Mouse (Mus musculus) CH12F3 (cell line): ENCODE measurements around the gene Cxcl13.
"Not testable (repeated sequence)": the region's sequence is repeated elsewhere in the genome, so short reads cannot be mapped to it uniquely, and the experiment has no call there.

Experiments
- in situ Hi-C: fragments of 300-500 bp; cut with MboI; formaldehyde crosslinking; loops from 2 replicates; pipeline ENCODE4 v1.14.3; 2020; ENCODE audit warnings: low sequenced_read_pairs

Gene Cxcl13

DNA sequence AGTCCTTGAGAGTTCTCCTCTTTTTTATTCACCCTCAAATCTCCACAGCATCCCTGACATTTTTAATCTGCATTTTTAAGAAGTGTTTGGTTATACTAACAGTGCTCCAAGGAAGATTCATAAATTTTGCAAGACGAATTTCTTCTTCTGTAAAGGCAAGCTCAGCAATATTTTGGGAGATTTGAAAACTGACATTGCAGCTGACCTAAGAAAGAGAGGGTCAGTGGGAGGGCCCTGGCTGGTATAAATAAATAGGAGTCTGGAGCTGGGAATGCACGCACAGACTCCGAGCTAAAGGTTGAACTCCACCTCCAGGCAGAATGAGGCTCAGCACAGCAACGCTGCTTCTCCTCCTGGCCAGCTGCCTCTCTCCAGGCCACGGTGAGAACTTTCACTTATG lies at the start of gene Cxcl13:
Cxcl13 (plus strand) TSS at position 301 of the 400 bp plus-strand sequence.
- in situ Hi-C loops: no loop called here

DNA sequence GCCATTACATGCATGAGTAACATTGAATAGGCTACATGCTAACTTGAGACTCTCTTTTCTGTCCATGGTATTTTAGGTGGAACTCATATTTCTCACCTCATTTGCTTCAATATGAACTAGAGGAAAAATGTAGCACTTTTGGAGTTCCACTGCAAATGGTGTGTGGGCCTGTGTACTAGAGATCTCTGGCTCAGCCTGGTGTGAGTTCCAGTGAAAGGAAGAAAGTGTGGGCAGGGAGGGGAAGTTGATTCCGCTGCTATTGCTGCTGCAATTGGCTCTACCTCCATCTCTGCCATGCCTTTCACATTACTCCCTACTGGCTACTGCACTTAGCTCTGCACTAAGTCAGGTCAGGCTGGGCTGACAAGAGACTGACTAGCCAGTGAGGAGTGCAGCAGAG lies 45.7 kb upstream of the Cxcl13 start:
- in situ Hi-C loops: no loop called here

DNA sequence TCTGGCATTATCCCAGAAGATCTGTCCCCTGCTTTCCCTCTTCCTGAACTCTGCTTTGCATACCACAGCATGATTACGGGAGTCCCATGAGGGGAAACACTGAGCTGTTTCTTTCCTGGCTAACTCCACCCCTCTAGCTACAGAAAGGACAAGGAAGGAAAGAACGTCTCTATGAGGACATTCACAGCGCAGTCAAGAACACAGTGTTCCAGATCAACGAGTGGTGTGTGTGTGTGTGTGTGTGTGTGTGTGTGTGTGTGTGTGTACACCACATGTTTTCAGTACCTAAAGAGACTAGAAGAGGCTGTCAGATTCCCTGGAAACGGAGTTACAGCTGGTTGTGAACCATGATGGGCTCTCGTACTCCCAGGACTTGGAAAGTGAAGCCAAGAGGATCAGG lies 38.3 kb upstream of the Cxcl13 start:
- in situ Hi-C loops: no loop called here

DNA sequence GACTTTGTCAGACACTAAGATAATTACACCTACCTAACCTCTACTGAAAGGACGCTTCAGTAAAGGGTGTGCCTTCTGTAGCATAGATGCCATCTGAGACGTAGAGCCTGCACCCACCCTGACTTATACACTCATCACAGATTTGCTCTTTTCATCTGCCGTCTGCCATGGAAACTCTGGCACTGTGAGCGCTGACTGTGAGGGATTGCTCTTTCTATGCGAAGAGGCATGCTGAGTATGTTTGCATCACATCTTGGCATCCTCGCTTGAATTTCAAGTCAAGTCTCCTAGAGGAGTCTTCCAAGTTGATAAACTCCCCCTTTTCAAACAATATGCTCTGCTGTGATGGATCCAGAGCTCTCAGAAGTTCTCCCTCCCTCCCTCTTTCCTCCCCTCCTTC lies 32.7 kb upstream of the Cxcl13 start:
- in situ Hi-C loops: no loop called here

DNA sequence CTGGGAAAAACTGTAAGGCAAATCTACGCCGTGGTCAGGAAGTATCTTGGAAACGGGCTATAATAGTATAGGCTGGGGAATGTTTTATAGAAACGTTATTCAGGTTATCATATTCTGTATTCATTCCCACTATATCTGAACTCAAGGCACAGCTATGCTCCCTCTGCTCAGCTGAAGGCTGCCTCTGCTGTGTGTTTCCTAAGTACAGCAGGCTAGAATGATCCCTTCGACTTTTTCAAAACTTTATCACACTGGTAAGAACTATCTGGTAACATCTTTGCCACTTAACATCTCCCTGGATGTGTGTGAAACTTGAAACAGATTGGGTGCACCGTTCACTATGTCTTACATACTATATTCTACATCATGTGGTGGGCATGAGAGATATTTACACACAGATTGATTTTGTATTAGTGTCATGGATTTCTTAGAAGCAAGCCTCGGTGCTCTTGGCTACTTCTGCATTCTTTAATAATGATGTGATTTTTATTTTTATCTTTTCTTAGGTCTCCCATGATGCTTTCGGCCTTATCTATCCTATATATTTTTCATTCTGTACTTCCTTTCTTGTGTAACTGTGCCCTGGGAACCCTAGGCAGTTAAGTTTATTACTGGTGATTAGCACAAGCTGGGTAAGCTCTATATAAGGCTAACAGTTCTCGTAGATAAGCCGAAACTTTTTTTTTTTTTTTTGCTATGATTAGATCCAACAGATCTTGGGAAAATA lies 31.4 kb upstream of the Cxcl13 start:
- in situ Hi-C loops: no loop called here

DNA sequence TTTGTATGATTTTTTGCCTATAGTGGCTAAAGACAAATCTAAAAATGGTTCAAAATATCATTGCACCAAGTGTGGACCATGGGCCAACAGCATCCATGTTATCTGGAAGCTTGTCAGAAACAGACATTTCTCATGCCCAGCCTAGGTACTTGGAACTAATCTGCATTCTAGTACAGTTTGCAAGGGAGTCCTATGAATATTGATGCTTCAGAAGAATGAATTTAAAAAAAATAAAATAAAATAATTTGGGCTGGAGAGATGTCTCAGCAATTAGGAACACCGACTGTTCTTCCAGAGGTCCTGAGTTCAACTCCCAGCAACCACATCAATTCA lies 30.9 kb upstream of the Cxcl13 start:
- in situ Hi-C loops: no loop called here

DNA sequence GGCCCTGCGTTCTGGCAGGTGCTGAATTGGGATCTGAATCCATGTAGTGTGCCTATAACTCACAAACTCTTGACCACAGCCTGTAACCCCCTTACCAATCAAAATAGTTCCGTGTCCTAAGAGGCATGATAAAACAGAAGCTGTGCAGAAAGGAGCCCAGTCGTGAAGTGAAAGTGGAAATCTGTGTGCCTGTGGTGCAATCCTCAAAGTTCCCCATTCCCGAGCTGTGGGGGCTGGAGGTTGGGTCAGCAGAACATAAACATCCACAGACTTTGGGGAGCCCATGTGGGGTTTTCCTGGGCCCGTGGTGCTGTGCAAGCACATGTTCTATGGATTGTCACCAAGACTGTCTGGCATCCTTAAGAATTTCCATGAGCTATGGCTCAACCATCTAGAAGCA lies 21.7 kb upstream of the Cxcl13 start:
- in situ Hi-C loops: no loop called here

DNA sequence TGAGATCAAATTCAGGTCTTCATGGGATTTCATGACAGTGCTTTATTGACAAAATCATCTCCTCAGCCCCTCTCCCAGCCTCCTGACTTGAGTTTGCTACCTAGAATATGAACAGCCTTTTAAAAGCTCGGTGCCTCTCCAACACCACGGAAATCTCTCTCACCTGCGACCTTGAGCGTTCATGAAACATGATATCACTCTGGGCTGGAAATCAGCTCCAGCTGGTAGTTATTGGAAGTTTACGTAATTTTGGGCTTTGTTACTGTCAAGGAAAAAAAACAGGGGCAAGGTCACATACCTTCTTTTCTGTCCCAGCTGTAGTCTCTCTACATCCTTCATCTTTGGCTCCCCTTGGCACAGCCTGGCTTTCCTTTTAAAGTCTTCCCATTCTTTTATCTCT lies 20.7 kb upstream of the Cxcl13 start:
- in situ Hi-C loops: no loop called here

DNA sequence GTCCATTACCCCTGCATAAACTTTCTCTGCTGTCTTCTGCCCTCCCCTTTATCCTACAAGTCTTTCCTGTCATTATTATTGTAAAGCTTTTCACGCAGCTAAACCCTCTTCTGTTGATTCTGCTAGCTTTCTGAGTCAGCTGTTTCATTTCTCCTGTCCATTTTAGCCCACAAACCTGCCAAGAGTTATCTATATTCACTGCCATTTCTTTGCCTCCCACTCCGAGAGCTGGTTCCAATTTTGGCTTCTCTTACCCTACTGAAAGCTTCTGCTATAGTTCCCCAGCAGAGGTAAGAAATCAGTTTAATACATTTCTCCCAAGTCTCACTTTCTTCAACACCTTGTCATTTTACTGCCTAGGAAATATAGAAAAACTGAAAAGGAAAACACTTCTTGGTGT lies 19.6 kb upstream of the Cxcl13 start:
- in situ Hi-C loops: no loop called here

DNA sequence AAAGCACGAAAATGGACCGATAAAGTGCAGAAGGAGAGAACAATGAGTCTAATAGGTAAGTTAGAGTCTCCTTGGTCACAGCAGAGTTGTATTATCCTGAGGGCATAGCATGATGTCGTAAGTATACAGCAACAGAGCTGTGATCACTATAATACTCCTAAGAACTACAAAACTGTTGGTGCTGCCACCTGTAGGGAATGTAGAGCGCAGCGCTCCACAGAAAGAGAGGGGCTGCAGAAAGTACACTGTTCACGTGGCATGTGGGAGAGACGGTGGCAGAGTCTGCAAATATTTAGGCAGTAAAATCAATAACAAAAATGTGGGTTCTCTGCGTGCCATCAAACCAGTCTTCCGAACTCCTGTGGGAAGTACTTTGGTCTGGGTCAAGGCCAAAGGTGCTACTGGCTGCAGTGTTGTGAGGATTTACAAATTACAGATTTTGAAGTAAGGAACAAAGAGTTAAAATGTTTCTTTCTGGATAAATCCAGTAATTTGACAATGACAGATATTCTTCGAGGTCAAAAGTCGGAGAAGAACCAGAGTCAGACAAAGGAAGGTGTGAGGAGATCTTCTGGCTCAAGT lies 18.6 kb upstream of the Cxcl13 start:
- in situ Hi-C loops: no loop called here

DNA sequence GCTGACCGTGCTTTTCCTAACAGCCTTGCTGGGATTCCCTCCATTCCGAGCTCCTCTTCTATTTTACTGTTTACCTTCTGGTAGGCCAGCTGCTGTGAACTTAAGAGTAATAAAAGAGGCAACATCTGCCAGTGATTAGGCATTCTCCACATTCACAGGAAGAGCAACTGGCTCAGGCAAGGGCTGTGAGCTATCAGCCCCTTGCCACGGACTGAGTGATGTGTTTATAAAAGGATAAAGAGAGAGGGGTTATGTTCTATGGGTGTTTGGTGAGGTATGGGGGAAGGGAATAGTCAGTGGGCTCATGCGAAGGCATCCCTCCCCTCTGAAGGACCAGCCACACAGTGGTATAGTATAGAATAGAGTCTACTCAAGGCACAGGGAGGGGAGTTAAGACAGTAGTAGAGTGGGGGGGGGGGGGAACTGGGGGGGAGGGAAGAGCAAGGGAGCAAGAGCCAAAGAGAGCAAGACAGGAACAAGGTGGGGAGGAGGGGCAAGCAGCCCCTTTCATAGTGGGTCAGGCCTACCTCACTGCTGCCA lies 16.0 kb upstream of the Cxcl13 start:
- in situ Hi-C loops: no loop called here

DNA sequence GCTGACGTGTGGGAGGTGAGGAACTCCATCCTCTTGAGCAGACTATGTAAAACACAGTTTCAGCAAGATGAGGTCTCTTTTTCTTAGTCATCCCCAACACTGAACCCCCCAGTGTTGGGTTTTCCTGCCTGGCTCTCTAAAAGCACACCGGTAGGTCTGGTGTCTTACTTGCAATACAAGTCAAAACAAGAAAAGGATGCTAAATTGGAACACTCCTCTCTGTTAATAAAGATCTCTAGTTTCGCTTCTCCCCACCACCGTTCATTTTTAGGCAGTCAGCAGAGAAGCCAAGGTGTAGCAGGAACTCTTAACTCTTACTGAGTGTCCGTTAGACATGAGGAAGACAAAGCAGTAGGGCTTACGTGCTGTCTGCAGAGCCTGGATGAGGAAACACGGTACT lies 15.2 kb upstream of the Cxcl13 start:
- in situ Hi-C loops: no loop called here

DNA sequence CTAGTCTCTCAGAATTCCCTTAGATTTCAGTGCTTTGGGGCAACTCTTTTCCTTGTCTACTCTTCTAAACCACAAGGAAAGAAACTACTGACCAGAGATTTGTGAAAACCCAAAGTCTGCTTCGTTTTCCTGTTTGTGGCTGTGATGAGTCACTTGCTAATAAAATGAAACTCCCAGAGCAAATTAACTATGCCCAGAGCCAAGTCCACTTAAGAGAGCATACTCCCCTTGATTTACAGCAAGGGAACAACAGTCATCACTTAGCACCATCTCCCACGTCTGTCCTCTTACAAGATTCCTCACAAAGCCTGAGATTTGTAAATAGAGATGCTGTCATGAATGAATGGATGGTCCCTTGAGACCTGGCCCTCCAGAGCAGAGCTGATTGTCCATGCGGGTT lies 11.6 kb upstream of the Cxcl13 start:
- in situ Hi-C loops: no loop called here

DNA sequence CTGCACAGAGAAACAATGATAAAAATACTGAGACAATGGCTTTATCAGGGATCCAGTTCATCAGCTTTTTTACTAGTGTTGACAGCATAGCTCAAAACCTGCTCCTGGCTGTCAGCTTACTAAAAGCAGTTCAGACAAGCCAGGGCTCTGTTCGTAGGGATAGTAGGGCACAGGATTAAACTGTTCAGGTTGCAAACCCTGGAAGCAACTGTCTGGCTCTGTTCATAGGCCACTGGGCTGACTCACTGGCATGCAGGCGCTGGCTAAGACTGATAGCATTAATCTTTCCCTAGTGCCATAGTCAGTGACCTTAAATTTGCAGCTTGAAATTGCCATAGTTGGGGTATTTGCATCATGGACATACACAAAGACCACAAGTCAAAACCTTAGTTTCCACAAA lies 10.4 kb upstream of the Cxcl13 start:
- in situ Hi-C loops: no loop called here

DNA sequence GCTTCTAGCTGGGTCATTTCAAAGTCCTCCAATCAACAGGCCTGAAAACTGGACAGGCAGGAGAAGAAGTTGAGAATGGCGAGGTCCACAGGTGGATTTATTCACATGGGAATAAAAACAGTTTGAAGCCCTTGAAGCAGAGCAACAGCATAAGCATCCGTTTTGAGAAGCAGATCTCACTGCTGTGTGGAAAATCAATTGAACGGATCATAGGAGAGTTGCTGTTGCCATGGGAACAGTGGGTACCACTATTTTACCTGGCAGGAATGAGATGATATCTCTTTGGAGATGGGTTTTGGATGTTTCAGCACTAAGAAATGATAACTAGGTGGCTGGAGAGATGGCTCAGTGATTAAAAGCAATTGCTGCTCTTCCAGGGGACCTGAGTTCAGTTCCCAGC lies 8.1 kb upstream of the Cxcl13 start:
- in situ Hi-C loops: no loop called here

DNA sequence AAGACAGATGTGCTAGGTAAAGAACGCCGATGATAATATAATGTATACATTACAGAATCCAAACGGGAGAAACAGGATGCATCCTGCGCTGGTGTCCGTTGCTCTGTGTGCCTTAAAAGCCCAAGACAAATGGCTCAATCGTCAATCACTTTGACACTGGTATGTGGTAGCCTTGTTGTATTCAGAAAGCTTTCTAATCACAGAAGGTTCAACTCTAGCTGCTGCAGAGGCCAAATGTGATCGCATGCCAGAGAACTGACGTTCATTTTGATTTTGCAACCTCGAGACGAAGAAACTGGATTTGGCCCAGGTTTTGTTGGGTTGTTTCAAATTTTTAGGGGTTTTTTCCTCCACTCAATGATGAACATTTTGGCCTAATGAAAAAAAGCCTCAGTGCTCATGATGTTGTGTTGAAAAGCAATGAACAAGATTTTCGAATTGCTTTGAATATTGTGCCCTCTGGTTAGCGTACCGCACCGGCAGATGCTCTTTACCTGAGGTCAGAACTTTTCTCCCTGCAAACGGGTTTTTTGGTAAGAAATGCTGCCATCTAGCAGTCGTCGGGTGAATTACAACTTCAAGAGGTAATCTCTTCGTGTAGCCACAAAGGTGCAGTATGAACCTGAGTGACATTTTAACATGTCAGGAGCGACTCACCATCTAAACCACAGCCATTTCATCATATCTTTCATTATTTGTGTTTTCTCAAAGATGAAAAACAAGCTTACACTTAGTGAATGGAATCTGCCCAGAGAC lies 6.6 kb upstream of the Cxcl13 start:
- in situ Hi-C loops: no loop called here

DNA sequence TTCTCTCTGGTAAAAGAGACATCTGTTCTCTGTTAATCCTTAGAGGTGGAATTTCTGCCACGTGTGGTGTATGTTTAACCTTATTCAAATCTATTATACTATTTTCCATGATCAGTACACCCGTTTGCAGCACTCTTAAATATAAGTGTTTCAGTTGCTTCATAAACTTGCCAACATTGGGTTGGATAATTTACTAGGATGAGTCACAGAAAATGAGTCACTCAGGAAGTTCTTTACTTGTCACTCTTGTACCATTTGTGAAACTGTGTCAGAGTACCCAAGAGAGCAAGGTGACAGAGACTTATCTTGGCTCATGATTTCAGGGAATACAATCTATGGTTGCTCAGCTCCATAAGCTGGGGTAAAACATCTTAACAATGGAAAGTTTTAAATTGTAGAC lies 8.2 kb downstream of the Cxcl13 start:
- in situ Hi-C loops: no loop called here

DNA sequence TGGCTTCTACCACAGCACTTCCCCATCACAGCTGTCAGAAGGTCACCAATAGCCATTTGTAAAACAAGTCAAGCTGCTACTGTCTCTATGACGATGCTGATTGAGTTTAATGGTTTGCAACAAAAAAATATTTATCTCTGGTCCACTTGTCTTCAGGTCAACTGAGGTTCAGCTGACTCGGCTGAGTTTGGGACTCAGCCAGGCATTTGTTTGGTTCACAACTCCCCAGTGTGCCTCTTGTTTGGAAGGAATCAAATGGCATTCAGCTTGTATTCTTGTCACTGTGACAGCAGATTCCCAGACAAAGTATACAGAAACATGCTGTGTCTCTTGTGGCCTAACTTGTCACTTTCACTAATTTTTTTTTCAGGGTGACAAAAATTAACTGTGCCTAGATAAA lies 9.9 kb downstream of the Cxcl13 start:
- in situ Hi-C loops: no loop called here

DNA sequence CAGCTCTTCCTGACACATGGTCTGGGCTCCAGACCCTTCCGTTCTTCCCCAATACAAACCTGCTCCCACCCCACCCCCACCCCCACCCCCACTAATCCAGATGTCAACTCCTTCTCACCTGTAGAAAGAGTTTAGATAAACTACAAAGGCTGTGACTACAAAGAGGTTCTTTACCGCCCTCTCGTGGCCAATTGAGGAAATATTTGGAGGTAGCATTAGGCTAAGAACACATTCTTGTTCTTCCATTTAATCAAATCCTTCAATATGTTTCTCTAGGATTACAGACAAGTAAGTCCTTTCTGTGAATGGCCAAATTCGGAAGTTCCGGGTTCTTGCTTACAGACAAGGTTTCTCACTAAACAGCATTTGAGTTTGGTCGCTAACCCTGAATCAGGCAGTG lies 14.1 kb downstream of the Cxcl13 start:
- in situ Hi-C loops: no loop called here

DNA sequence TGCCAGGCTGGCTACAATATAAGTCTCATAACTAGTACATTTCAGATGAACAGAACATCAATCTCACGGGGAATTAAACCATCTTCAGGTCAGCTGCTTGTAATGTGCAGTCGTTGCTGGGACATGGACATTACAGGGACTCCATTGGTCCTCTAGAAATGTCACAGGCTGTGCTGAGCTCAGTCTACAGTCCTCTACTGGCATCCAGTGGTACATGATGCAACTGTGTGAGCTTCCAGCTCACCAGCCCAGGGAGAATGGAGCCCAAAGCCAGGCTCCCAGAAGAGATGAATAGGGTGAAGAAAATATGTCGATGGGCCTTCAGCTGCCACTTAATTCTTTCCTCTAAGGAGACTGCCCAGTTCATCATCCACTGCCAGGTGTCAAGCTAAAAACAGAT lies 15.5 kb downstream of the Cxcl13 start:
- in situ Hi-C loops: no loop called here

DNA sequence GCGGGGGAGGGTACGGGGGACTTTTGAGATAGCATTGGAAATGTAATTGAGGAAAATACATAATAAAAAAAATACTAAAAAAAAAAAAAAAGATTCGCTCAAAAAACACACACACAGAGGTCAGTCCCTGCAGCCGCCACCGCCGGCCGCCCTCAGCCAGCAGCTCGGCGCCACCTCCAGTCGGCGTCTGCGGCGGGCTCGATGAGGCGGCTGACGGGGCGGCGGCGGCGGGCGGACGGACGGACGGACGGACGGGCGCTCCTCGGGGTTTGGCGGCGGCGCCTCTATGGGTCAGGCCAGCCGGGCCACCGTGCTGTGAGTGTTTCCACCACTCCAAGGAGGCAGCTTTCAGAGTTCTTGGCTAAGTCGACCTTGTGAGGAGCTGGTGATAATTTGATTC lies 17.1 kb downstream of the Cxcl13 start:
- in situ Hi-C loops: not testable (repeated sequence)

DNA sequence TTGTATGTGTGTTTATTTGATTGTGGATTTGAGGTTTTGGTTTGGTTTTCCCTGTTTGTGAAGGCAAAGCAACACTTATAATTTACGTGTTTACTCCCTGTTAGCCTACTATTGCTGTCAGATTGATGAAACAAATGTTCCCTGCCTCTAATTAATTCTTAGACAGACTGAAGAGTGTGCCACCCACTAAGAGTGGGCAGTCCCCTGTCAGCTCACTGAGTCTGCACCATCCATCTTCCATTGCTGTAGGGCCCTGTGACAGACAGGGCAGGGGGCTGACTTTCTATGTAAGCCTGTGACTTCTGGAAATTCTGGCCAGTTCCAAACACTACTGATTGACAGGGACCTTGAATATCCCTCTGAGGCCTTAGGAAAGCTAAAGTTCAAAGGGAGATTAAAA lies 19.5 kb downstream of the Cxcl13 start:
- in situ Hi-C loops: no loop called here
